Comparison of ENCODE assay signal across 19 mouse cellular contexts in genomic region chr16:21768255-21768654, GRCm38 (mm10). TPM values are rescaled to one million over a fixed set of nuclear protein-coding genes. Genes with fewer than 3 reads are reported as not detected.
DNase-seq lines count a peak whose midpoint lies in the region; ATAC-seq and TF ChIP-seq lines count a peak whose summit lies in the region.
"Had no signal": no experiment of that assay in that cellular context is flagged by ENCODE, and none has a peak within 500 bp of the region (broad histone marks: within the 10 kb centered on the region; RNA-seq: fewer than 3 reads in every experiment).

No protein-coding gene starts in this region.

- DNase-seq in kidney, postnatal 0 days (ENCODE audit: low spot score): no peak
- peak; percentile 23 for DNase-seq in midbrain, postnatal 0 days (ENCODE audit: low spot score)
- DNase-seq in midbrain, embryonic 11.5 days (ENCODE audit: low spot score, missing footprints): no peak
- DNase-seq in adipocyte (ENCODE audit: low spot score): peak; percentile 31
- DNase-seq in stomach, postnatal 0 days (ENCODE audit: low spot score): no peak
- DNase-seq in cerebellum, postnatal 4 days (ENCODE audit: low spot score in 2 of 2): no peak
- DNase-seq: adrenal gland, adult 2 months; cerebellum, adult 8-10 months; gastrocnemius, postnatal 36 days; kidney, postnatal 25 days; thymus, postnatal 25 days had no signal

- WGBS in kidney, postnatal 0 days: 74% methylated on average over 3 of the region's 3 CpGs
- whole genome bisulfite sequencing in kidney, embryonic 15.5 days: 77% methylated on average over 3 of the region's 3 CpGs
- 72% methylated on average over 3 of the region's 3 CpGs for WGBS in midbrain, postnatal 0 days
- 76% methylated on average over 3 of the region's 3 CpGs for WGBS in midbrain, embryonic 11.5 days
- WGBS in stomach, postnatal 0 days: 79% methylated on average over 3 of the region's 3 CpGs

- H3K36me3 ChIP-seq in kidney, postnatal 0 days (ENCODE audit: insufficient read depth, low read length): no peaks in the 10 kb centered on the region
- no peaks in the 10 kb centered on the region for H3K36me3 ChIP-seq in kidney, embryonic 15.5 days
- H3K36me3 ChIP-seq in midbrain, postnatal 0 days (ENCODE audit: insufficient read depth, low read length): no peaks in the 10 kb centered on the region
- no peaks in the 10 kb centered on the region for H3K36me3 ChIP-seq in midbrain, embryonic 11.5 days (ENCODE audit: control insufficient read depth, insufficient read depth, low read length)
- H3K36me3 ChIP-seq in stomach, postnatal 0 days (ENCODE audit: control insufficient read depth, insufficient read depth, low read length): 0 out of 2 replicates have a peak, but pooled peaks cover 2% of the 10 kb centered on the region
- H3K36me3 ChIP-seq: hindbrain, embryonic 10.5 days; limb, embryonic 10.5 days; neural tube, embryonic 12.5 days had no signal

- H3K9me3 ChIP-seq in kidney, postnatal 0 days (replicated peaks; ENCODE audit: low read length): no peaks in the 10 kb centered on the region
- H3K9me3 ChIP-seq in kidney, embryonic 15.5 days (replicated peaks): no peaks in the 10 kb centered on the region
- H3K9me3 ChIP-seq in midbrain, postnatal 0 days (ENCODE audit: low read length): no peaks in the 10 kb centered on the region
- no peaks in the 10 kb centered on the region for H3K9me3 ChIP-seq in midbrain, embryonic 11.5 days (ENCODE audit: control insufficient read depth, low read length)
- H3K9me3 ChIP-seq in stomach, postnatal 0 days (ENCODE audit: control insufficient read depth, low read length): no peaks in the 10 kb centered on the region
- H3K9me3 ChIP-seq: heart, embryonic 13.5 days; hindbrain, embryonic 10.5 days; limb, embryonic 10.5 days; liver, embryonic 15.5 days; neural tube, embryonic 12.5 days had no signal

- H3K4me2 ChIP-seq in kidney, postnatal 0 days (ENCODE audit: low read length): no peak overlapping the region
- H3K4me2 ChIP-seq in kidney, embryonic 15.5 days: no peak overlapping the region
- no peak overlapping the region for H3K4me2 ChIP-seq in midbrain, postnatal 0 days (ENCODE audit: low read depth, low read length, poor library complexity, severe bottlenecking)
- H3K4me2 ChIP-seq in midbrain, embryonic 11.5 days: no peak overlapping the region
- H3K4me2 ChIP-seq in stomach, postnatal 0 days (replicated peaks; ENCODE audit: low read depth): no peak overlapping the region
- H3K4me2 ChIP-seq: heart, embryonic 13.5 days; liver, embryonic 15.5 days; neural tube, embryonic 12.5 days had no signal

- no peak for ATAC-seq in kidney, postnatal 0 days (replicated peaks; ENCODE audit: low FRiP score, low read depth)
- no peak for ATAC-seq in kidney, embryonic 15.5 days (replicated peaks; ENCODE audit: low FRiP score)
- no peak for ATAC-seq in midbrain, postnatal 0 days (ENCODE audit: low FRiP score)
- no peak for ATAC-seq in midbrain, embryonic 11.5 days (ENCODE audit: low FRiP score)
- ATAC-seq in stomach, postnatal 0 days (ENCODE audit: low FRiP score, low TSS enrichment): no peak
- ATAC-seq: midbrain, embryonic 16.5 days had no signal

- TF ChIP-seq CTCF in kidney, postnatal 0 days (IDR thresholded peaks at IDR 0.05; ENCODE audit: low read depth): peak; percentile 42; the same call in 1 of the 2 replicates
- peak; percentile 56 for TF ChIP-seq CTCF in midbrain, postnatal 0 days (IDR thresholded peaks at IDR 0.05)
- TF ChIP-seq CTCF in stomach, postnatal 0 days (IDR thresholded peaks at IDR 0.05; ENCODE audit: low read depth): peak; percentile 35; the same call in 1 of the 2 replicates

- no peaks in the 10 kb centered on the region for H3K27me3 ChIP-seq in kidney, postnatal 0 days (ENCODE audit: insufficient read depth, low read length)
- H3K27me3 ChIP-seq in kidney, embryonic 15.5 days: no peaks in the 10 kb centered on the region
- no peaks in the 10 kb centered on the region for H3K27me3 ChIP-seq in midbrain, postnatal 0 days (ENCODE audit: insufficient read depth, low read length)
- no peaks in the 10 kb centered on the region for H3K27me3 ChIP-seq in midbrain, embryonic 11.5 days (ENCODE audit: control insufficient read depth, insufficient read depth, low read length)
- no peaks in the 10 kb centered on the region for H3K27me3 ChIP-seq in stomach, postnatal 0 days (ENCODE audit: control insufficient read depth, insufficient read depth, low read length)
- H3K27me3 ChIP-seq: heart, embryonic 13.5 days; liver, embryonic 15.5 days; neural tube, embryonic 12.5 days had no signal

- no peak for TF ChIP-seq EP300 in stomach, postnatal 0 days (optimal IDR thresholded peaks at IDR 0.05)

- no peak overlapping the region for H3K9ac ChIP-seq in kidney, postnatal 0 days (ENCODE audit: low read depth, low read length)
- H3K9ac ChIP-seq in kidney, embryonic 15.5 days: no peak overlapping the region
- no peak overlapping the region for H3K9ac ChIP-seq in midbrain, postnatal 0 days (replicated peaks; ENCODE audit: low read length, poor library complexity, severe bottlenecking)
- H3K9ac ChIP-seq in midbrain, embryonic 11.5 days (ENCODE audit: low read length): no peak overlapping the region
- no peak overlapping the region for H3K9ac ChIP-seq in stomach, postnatal 0 days (ENCODE audit: low read length)
- H3K9ac ChIP-seq: heart, embryonic 13.5 days; liver, embryonic 15.5 days; neural tube, embryonic 12.5 days had no signal

- H3K4me3 ChIP-seq in kidney, postnatal 0 days (replicated peaks; ENCODE audit: low read depth, low read length): no peak overlapping the region
- no peak overlapping the region for H3K4me3 ChIP-seq in kidney, embryonic 15.5 days (replicated peaks)
- no peak overlapping the region for H3K4me3 ChIP-seq in midbrain, postnatal 0 days (ENCODE audit: low read depth, low read length)
- no peak overlapping the region for H3K4me3 ChIP-seq in midbrain, embryonic 11.5 days (ENCODE audit: low read depth, low read length)
- no peak overlapping the region for H3K4me3 ChIP-seq in stomach, postnatal 0 days (ENCODE audit: low read depth, low read length)
- H3K4me3 ChIP-seq: heart, embryonic 13.5 days; hindbrain, embryonic 10.5 days; limb, embryonic 10.5 days; liver, embryonic 15.5 days; neural tube, embryonic 12.5 days had no signal

- no peaks in the 10 kb centered on the region for H3K4me1 ChIP-seq in kidney, postnatal 0 days (replicated peaks; ENCODE audit: insufficient read depth, low read length)
- no peaks in the 10 kb centered on the region for H3K4me1 ChIP-seq in kidney, embryonic 15.5 days
- H3K4me1 ChIP-seq in midbrain, postnatal 0 days (ENCODE audit: insufficient read depth, low read length): no peaks in the 10 kb centered on the region
- H3K4me1 ChIP-seq in midbrain, embryonic 11.5 days (ENCODE audit: control insufficient read depth, insufficient read depth, low read length): no peaks in the 10 kb centered on the region
- H3K4me1 ChIP-seq in stomach, postnatal 0 days (replicated peaks; ENCODE audit: control insufficient read depth, insufficient read depth): no peaks in the 10 kb centered on the region
- H3K4me1 ChIP-seq: heart, embryonic 13.5 days; hindbrain, embryonic 10.5 days; limb, embryonic 10.5 days; liver, embryonic 15.5 days; neural tube, embryonic 12.5 days had no signal

- no peak overlapping the region for H3K27ac ChIP-seq in kidney, postnatal 0 days
- no peak overlapping the region for H3K27ac ChIP-seq in kidney, embryonic 15.5 days
- no peak overlapping the region for H3K27ac ChIP-seq in midbrain, postnatal 0 days (ENCODE audit: low read depth, low read length)
- H3K27ac ChIP-seq in midbrain, embryonic 11.5 days (ENCODE audit: low read depth, low read length): no peak overlapping the region
- H3K27ac ChIP-seq in stomach, postnatal 0 days (replicated peaks): no peak overlapping the region
- H3K27ac ChIP-seq: heart, embryonic 13.5 days; hindbrain, embryonic 10.5 days; limb, embryonic 10.5 days; liver, embryonic 15.5 days; macrophage; neural tube, embryonic 12.5 days had no signal

RNA-seq across cellular contexts. Expression of gene Ehhadh, which starts 19.4 kb away (rescaled TPM):
- 16.5 and 17.8 TPM in 2 replicates for polyA plus RNA-seq in kidney, postnatal 0 days (2015; fragmentation: Nextera tagmentation; extraction: Ambion mirVana)
- 3.0 and 4.0 TPM in 2 replicates for polyA plus RNA-seq in kidney, embryonic 15.5 days (2015; fragmentation: Nextera tagmentation; extraction: Ambion mirVana)
- total RNA-seq in midbrain, postnatal 0 days (2014; rRNA removed): 2.1 and 3.3 TPM in 2 replicates
- polyA plus RNA-seq in midbrain, postnatal 0 days (2015; fragmentation: Nextera tagmentation; extraction: Ambion mirVana): 1.7 and 2.3 TPM in 2 replicates
- 1.9 and 2.0 TPM in 2 replicates for polyA plus RNA-seq in midbrain, embryonic 11.5 days (2014; fragmentation: Nextera tagmentation; extraction: Ambion mirVana)
- 29.0 and 30.9 TPM in 2 replicates for polyA plus RNA-seq in stomach, postnatal 0 days (2015; fragmentation: Nextera tagmentation; extraction: Ambion mirVana)

RNA-seq across cellular contexts. Expression of gene Map3k13, which starts 25.9 kb away (rescaled TPM):
- 0.53 and 0.66 TPM in 2 replicates for polyA plus RNA-seq in kidney, postnatal 0 days (2015; fragmentation: Nextera tagmentation; extraction: Ambion mirVana)
- polyA plus RNA-seq in kidney, embryonic 15.5 days (2015; fragmentation: Nextera tagmentation; extraction: Ambion mirVana): 0.73 and 0.90 TPM in 2 replicates
- total RNA-seq in midbrain, postnatal 0 days (2014; rRNA removed): 11.5 and 12.1 TPM in 2 replicates
- polyA plus RNA-seq in midbrain, postnatal 0 days (2015; fragmentation: Nextera tagmentation; extraction: Ambion mirVana): 3.4 and 4.0 TPM in 2 replicates
- polyA plus RNA-seq in midbrain, embryonic 11.5 days (2014; fragmentation: Nextera tagmentation; extraction: Ambion mirVana): 5.1 and 7.0 TPM in 2 replicates
- 0.40 and 0.50 TPM in 2 replicates for polyA plus RNA-seq in stomach, postnatal 0 days (2015; fragmentation: Nextera tagmentation; extraction: Ambion mirVana)

Comparison
In these comparisons a context has a peak if more than half of its experiments do, and no peak if none do; other contexts are left out.
1. DNase-seq: peak in midbrain, postnatal 0 days (single experiment) and adipocyte (single experiment); none in kidney, postnatal 0 days (single experiment), midbrain, embryonic 11.5 days (single experiment), stomach, postnatal 0 days (single experiment) and cerebellum, postnatal 4 days (0 of 2).
2. Peak in every context shown above with its lines, with median percentiles within 50 percentile points of each other: CTCF ChIP-seq.